Mouse (Mus musculus): ENCODE measurements around the gene Tmem44. TPM values are rescaled to one million over a fixed set of nuclear protein-coding genes. Genes with fewer than 3 reads are reported as not detected.

The Tmem44 gene
- total RNA-seq, 2 experiments from 2014 or later = 1.8 to 2.5 TPM

DNA sequence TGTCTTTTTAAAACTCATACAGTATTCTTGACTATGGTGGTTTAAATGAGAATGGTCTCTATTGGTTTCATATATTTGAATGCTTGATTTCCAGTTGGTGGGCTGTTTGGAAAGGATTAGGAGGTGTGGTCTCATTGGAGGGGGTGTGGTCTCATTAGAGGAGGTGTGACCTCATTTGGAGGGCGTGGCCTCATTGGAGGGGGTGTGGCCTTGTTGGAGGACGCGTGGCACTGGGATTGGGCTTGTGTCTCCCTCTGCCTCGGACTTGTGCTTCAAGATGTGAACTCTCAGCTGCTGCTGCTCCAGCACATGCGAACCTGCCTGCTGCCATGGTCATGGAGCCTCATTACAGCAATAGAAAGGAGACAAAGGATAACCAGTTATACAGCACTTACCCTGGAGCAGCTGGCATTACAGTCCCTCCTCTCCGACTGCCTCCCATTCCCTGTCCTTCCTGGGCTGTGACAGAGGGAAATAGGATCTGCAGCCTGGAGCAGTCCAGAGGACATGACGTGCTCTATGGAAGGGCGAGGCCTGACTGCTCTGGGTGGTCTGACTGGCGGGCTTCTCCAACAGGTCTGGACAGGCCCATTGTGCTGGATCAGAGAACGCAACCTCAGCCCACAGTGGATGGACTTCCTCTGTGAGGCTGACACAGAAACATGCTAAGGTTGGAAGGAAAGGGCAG lies 28.2 kb downstream of the Tmem44 start:
- intact Hi-C loops (cut with DNase I) = loop anchor here (5.0 kb wide), 2 partner anchors 150 to 270 kb away; no protein-coding TSS in a partner anchor
- DNase-seq = no peak

DNA sequence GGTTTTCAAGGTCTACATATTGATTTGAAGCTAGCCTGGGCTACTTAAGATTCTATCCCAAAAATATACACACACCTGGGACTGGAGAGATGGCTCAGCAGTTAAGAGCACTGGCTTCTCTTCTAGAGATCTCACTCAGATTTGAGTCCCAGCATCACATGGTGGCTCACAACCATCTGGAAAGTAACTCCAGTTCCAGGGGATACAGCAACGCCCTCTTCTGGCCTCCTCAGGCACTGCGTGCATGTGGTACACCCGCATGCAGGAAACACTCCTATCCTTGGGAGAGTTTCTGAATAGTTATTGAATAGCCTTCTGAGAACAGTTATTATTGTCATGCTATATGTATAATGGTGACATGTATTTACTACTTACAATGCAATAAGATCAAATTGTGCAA lies 29.5 kb downstream of the Tmem44 start:
- DNase-seq = no peak
- intact Hi-C loops (cut with DNase I) = loop anchor here (5.0 kb wide), 2 partner anchors 149 to 269 kb away; no protein-coding TSS in a partner anchor

- intact Hi-C loops (cut with DNase I) = loop anchor here (5.0 kb wide), 2 partner anchors 148 to 268 kb away; no protein-coding TSS in a partner anchor
- peak; percentile 63 to 77 for DNase-seq
Measured at GRCm38 (mm10) chr16:30520361-30520823, 30.2 kb downstream of the Tmem44 start.

DNA sequence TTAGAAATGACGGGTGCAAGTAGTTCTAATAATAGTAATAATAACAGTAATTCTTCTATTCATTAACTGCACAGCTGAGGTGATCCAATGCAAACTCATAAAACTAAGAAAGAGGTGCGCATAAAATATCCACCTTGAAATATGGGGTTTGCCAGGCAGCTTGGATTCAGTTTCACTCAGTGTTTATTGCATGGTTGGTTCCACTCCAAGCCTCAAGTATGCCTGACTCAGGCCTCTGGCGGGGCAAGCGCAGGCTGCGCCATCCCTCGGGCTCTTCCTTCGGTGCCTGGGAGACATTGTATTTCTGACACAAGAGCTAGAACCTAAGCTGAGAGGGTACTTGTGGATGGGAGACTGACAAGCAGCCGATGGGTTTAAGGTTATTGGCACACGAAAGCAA lies 32.0 kb downstream of the Tmem44 start:
- DNase-seq = no peak
- intact Hi-C loops (cut with DNase I) = no loop called here

DNA sequence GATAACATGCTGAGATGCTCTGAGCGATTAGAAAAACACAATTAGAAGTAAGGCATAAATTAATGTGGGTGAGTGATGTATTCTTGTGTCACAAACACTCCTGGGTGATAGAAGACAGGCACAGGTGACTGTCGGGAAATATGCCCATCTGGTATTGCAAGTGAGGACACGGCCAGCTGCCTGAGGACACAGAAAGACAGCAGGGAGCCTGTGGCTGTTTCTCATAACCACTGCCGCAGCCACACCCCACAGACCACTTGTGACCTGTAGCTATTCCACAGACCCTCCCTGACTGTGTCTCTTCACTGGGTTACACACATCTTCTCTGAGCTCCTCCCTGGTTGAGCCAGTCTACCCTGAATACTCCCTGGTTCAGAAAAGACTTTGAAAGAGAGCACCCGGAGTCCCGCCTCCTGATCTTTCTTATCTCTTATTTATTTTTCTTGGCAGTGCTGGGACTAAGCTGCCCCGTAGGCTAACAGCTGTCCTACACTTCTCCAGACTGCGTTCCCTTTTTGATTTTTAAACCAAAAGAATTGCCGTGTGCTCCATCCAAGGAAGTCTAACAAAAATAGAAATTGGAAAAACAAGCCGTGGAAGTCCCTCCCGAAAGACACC lies 32.9 kb downstream of the Tmem44 start:
- intact Hi-C loops (cut with DNase I) = no loop called here
- no peak for DNase-seq

GRCm38 (mm10) chr16:30516993-30517392 lies 33.6 kb downstream of the Tmem44 start:
- intact Hi-C loops (cut with DNase I) = no loop called here
- DNase-seq = no peak

GRCm38 (mm10) chr16:30515418-30515817 lies 35.2 kb downstream of the Tmem44 start:
- peak in 1 of 2 experiments; percentile 23 for DNase-seq
- intact Hi-C loops (cut with DNase I) = no loop called here

DNA sequence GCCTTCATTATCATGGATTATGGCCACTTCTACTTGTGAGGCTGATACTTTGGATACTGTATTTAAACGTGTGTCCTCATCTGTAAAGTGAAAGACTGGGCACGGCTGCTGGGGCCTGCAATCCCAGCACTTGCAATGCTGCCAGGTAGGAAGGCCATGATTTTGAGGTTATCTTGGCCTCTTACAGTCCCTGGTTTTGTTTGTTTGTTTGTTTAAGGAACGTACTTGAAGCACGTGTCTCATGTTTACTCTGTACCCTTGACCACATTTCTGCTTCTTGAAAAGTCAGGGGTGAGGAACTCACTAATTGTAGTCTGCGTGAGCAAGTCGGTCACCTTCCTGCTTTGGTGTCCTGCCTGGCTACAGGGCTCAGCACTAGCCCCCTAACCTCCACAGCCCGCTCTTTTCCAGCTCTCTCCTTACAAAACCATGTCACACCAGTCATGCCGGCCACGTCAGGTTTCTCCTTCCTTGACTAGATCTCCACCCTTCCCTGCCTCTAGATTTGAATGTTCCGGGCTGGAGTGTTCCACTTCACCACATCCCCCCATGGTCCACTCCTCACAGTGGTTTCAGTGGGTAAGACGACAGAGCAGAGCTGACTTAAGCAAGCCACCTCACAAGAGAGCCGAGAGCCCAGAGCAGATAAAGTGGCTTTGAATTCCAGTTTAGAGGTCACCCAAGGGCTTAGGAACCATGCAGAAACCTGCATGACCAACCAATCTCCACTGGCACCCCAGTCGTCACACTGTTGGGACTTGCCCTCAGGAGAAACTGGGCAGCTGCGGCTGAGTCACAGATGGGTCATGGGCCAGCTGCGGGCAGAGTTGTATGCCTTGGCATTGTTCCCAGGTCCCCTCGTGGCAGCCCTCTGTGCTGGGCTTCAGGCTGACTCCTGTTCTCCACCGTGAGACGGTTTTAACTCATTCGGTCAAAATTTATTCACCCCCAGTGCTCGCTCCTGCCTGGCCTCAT lies 37.3 kb downstream of the Tmem44 start:
- peak in 1 of 2 experiments; percentile 18 for DNase-seq
- intact Hi-C loops (cut with DNase I) = no loop called here

GRCm38 (mm10) chr16:30512375-30513049 lies 38.1 kb downstream of the Tmem44 start:
- DNase-seq = peak in 1 of 2 experiments; percentile 32
- intact Hi-C loops (cut with DNase I) = no loop called here

- no peak for DNase-seq
Measured at GRCm38 (mm10) chr16:30511563-30512340, 38.9 kb downstream of the Tmem44 start.

GRCm38 (mm10) chr16:30510504-30511451 lies 39.9 kb downstream of the Tmem44 start:
- peak; percentile 84 to 85 for DNase-seq
- intact Hi-C loops (cut with DNase I) = no loop called here

More at GRCm38 (mm10) chr16:30511563-30512340, 38.9 kb downstream of the Tmem44 start:
- intact Hi-C loops (cut with DNase I) = no loop called here

DNA sequence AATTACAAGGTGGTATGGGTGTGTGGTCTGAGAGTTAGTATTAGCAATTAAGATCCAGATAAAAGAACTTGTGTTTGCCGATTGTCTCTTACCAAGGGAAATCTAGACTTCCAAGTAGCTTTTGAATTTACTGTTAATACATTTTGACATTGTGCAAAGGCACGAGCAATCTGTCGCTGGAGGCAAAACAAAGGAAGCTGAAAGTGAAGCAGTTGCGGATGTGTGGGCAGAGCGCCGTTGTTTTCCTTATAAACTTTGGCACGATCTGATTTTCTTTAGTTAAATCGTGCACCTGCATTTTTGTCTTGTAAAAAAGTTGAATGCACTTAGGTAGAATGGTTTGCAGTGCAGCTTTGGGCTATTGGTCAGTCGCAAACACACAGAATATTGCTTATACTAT lies 40.6 kb downstream of the Tmem44 start:
- DNase-seq = no peak
- intact Hi-C loops (cut with DNase I) = no loop called here

- no peak for DNase-seq
- intact Hi-C loops (cut with DNase I) = no loop called here
Measured at GRCm38 (mm10) chr16:30509340-30509739, 41.3 kb downstream of the Tmem44 start.

DNA sequence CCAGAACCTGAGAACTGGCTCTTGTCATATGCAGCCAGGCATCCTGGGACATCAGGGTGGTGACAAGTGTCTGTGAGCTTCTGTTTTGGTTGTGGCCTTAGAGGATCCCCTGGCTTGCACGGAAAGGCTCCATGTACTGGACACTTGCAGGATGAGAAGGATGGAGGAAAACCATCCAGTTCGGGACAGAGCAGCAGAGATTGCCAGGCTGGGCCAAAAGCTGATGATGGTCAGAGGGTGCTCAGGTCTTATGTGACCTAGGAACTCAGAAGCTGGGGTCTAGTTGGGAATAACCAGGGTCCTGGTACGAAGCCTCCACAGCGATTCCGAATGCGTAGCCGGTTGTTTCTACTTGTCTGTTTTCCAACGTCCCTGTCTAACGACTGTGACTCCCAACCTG lies 41.9 kb downstream of the Tmem44 start:
- intact Hi-C loops (cut with DNase I) = no loop called here
- no peak for DNase-seq

- intact Hi-C loops (cut with DNase I) = no loop called here
- DNase-seq = no peak
Measured at GRCm38 (mm10) chr16:30507120-30507519, 43.5 kb downstream of the Tmem44 start.

GRCm38 (mm10) chr16:30505311-30506031 lies 45.2 kb downstream of the Tmem44 start:
- intact Hi-C loops (cut with DNase I) = loop anchor here (2.0 kb wide), 1 partner anchor 131 kb away; no protein-coding TSS in a partner anchor
- no peak for DNase-seq

- DNase-seq = no peak
- intact Hi-C loops (cut with DNase I) = loop anchor here (2.0 kb wide), 1 partner anchor 130 kb away; no protein-coding TSS in a partner anchor
Measured at GRCm38 (mm10) chr16:30504856-30505255, 45.8 kb downstream of the Tmem44 start.

Data from gastrocnemius, postnatal 36 days (tissue).